Mouse (Mus musculus) embryonic facial prominence, embryonic 12.5 days (tissue): ENCODE measurements around the gene Lnx2. TPM values are rescaled to one million over a fixed set of nuclear protein-coding genes. Genes with fewer than 3 reads are reported as not detected.

Source experiments
- ATAC-seq: fragments of 200-750 bp; cut with Nextera tagmentation; 2 replicates; pipeline ENCODE4 v1.8.0; 2017; ENCODE audit not compliant: insufficient number of reproducible peaks, insufficient read depth, low FRiP score, low TSS enrichment
- H3K27ac ChIP-seq: fragments of 300-500 bp; sonication (generic); 2 replicates; pipeline ENCODE4 v1.5.1; 2016; ENCODE audit warnings: mild to moderate bottlenecking
- H3K27me3 ChIP-seq: fragments of 300-500 bp; sonication (generic); 2 replicates; pipeline ENCODE4 v1.6.1; 2016; ENCODE audit warnings: mild to moderate bottlenecking, moderate library complexity
- H3K36me3 ChIP-seq: fragments of 300-500 bp; sonication (generic); 2 replicates; pipeline ENCODE4 v1.6.1; 2016; ENCODE audit warnings: mild to moderate bottlenecking
- H3K4me1 ChIP-seq: fragments of 300-500 bp; sonication (generic); 2 replicates; pipeline ENCODE4 v1.6.1; 2016
- H3K4me2 ChIP-seq: fragments of 300-500 bp; sonication (generic); replicated peaks from 2 replicates; pipeline ENCODE4 v1.6.1; 2016; ENCODE audit warnings: mild to moderate bottlenecking, moderate library complexity
- H3K4me3 ChIP-seq: fragments of 300-500 bp; sonication (generic); 2 replicates; pipeline ENCODE4 v1.5.1; 2016; ENCODE audit warnings: mild to moderate bottlenecking
- H3K9ac ChIP-seq: fragments of 300-500 bp; sonication (generic); 2 replicates; pipeline ENCODE4 v1.6.1; 2016; ENCODE audit warnings: mild to moderate bottlenecking, moderate library complexity
- H3K9me3 ChIP-seq: fragments of 300-500 bp; sonication (generic); 2 replicates; pipeline ENCODE4 v1.6.1; 2016; ENCODE audit warnings: mild to moderate bottlenecking, moderate library complexity
- WGBS: fragments of 180-500 bp; shearing (Covaris S2); methylation state at CpG from one replicate; pipeline ENCODE4 v1.1.7; 2016; 5-methylcytosine and 5-hydroxymethylcytosine counted together
- polyA plus RNA-seq: library from polyadenylated mRNA; unstranded; fragments of >200 nt; fragmentation: Nextera tagmentation; extraction: Ambion mirVana; gene quantifications from 2 replicates; pipeline ENCODE4 v1.2.1, GENCODE M21; 2016

Lnx2 gene
- polyA plus RNA-seq, 1 experiment from 2014 or later: 12.0 TPM

DNA sequence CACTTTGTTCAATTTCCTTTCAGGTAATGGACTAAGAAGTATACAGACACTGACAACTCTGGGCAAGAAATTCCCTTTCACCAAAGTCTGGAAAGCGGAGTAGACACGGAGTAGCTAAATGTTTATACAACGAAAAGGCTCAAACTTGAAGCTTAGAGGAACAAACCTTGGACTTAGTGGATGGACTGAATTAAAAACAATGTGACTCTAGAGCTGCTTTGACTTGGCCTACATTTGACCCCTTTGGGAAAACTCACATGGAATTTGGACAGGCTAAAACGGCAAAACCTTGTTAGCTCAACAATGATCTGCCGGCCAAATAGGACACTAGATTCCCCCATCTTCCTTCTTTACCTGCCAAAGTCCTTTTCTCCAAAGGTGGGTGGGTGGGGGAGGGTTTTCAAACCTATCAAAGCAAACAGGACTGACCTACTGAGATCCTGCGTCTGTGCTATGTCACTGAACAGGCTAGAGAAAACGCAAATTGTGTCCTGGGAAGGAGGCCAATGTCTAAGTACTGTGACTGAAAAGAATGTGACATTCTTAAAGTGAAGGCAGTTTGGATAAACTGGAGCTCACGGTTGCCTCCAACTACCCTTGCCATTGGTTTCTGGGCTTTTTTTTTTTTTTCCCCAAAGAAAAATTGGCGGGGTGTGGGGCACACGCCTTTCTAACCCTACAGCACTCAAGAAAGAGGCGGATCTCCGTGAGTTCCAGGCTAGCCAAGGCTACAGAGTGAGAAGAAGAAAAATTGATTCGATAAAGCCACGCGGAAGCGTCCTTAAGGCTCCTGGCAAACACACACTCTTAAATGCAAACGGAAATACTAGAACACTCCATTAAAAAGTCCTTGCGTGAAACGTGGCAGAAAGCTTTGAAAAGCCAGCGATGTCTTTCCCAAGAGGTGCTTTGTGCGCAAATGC lies 1.0 kb downstream of the Lnx2 start:
- H3K4me2 ChIP-seq: peak overlapping the region; percentile 91
- no peaks in the 10 kb centered on the region for H3K36me3 ChIP-seq
- peak overlapping the region; percentile 72 for H3K9ac ChIP-seq
- H3K27ac ChIP-seq: peak overlapping the region; percentile 93
- H3K4me3 ChIP-seq: peak overlapping the region; percentile 79
- no peak for ATAC-seq
- no peaks in the 10 kb centered on the region for H3K27me3 ChIP-seq
- 11% methylated on average over 21 of the region's 21 CpGs for WGBS
- no peaks in the 10 kb centered on the region for H3K9me3 ChIP-seq
- peaks cover 19% of the 10 kb centered on the region for H3K4me1 ChIP-seq

DNA sequence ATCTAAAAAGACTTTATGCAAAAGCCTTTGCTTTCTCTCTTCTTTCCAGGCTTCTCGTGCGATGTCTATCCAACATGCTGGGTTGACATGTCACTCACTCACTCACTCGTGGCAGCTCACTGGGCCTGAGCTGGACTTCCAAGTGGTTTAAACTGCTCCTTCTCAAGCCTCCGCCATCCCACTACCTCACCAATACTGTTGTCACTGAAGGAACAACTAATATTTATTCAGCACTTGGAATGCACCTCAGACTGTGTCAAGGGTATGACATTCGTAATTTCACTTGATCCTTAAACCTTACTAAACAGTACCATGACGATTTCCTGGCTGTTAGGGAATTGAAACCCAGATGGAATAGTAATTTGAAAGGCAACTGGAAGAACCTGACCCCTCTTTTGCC lies 2.6 kb downstream of the Lnx2 start:
- H3K4me1 ChIP-seq: peaks cover 22% of the 10 kb centered on the region
- H3K9me3 ChIP-seq: no peaks in the 10 kb centered on the region
- H3K36me3 ChIP-seq: no peaks in the 10 kb centered on the region
- H3K4me2 ChIP-seq: no peak overlapping the region
- no peak for ATAC-seq
- no peak overlapping the region for H3K27ac ChIP-seq
- no peak overlapping the region for H3K4me3 ChIP-seq
- H3K27me3 ChIP-seq: no peaks in the 10 kb centered on the region
- 84% methylated on average over 6 of the region's 6 CpGs for WGBS
- H3K9ac ChIP-seq: no peak overlapping the region

DNA sequence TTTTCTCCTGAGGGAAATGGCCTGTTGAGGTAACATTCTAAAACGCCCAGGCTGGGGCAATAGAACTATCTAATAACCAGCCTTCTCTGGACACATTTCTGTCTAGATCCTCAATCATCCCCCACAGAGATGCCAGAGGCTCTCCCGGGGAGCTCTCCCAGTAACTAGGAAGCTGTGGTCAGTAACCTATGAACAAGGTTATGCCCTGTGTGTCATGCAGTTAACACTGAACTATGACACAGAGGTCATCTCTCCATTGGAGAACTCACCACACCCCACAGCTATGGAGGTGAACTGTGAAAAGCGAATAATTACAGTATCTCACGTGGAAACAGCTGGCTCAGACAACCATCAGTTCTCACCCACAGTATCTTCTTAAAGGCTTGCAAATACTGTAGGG lies 4.5 kb downstream of the Lnx2 start:
- no peak overlapping the region for H3K27ac ChIP-seq
- no peak overlapping the region for H3K9ac ChIP-seq
- H3K4me3 ChIP-seq: no peak overlapping the region
- H3K4me1 ChIP-seq: peaks cover 17% of the 10 kb centered on the region
- no peaks in the 10 kb centered on the region for H3K9me3 ChIP-seq
- no peaks in the 10 kb centered on the region for H3K27me3 ChIP-seq
- no peak overlapping the region for H3K4me2 ChIP-seq
- 54% methylated on average over 4 of the region's 4 CpGs for WGBS
- ATAC-seq: no peak
- H3K36me3 ChIP-seq: no peaks in the 10 kb centered on the region

DNA sequence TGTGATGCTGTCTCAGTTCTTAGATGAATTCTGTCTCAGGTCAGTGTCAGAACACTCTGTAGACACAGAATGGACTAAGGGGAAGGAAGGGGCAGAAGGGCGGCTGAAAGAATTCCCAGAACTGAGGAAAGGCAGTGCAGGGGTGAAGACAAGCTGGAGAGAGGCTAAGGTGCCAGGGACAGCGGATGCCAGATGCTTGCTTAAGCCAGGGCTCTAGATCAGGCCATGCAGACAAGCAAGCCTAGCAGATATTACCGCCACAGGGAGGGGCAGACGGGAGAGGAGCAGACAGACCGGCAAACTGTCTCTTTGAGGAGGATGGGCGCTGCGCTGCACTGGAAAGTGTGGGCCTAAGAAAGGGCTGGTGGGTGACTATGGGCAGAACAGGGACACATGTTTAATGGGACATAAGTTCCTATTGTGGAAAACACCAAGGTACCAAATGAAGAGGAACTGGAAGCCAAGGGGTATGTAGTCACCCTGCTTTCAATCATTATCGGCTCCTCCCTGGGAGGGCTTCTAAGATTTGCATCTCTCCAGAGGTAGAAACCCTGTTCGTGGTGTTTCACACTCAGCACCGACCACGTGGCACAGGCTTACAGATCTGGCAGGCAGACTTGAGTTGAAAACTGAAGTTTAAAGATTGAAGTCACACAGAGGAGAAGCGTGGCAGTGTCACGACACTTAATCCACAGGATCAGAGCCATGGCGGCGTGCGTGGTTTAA lies 5.4 kb downstream of the Lnx2 start:
- Histone ChIP-seq H3K4me1 (peaks cover 17% of the 10 kb centered on the region), H3K36me3 (no peaks in the 10 kb centered on the region), H3K9ac (no peak overlapping the region), H3K27me3 (no peaks in the 10 kb centered on the region), H3K4me3 (no peak overlapping the region), H3K27ac (no peak overlapping the region), H3K9me3 (no peaks in the 10 kb centered on the region), H3K4me2 (no peak overlapping the region)
- no peak for ATAC-seq
- WGBS: 79% methylated on average over 16 of the region's 16 CpGs

DNA sequence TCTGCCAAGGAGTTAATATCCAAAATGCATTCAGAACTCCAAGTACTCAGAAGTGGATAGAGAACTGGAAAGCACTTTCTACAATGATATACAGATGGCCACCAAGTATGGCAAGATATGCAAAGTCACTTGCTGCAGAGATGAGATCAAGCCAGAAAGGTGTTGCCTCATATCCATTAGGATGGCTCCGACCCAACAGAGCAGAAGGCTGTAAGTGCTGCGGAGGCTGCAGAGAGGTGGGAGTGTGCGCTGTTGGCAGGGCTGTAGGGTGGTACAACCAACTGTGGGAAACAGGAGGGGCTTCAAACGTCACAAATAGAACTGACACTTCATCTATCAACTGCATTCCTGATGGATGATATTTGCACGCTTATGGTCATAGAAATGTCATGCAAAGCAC lies 7.5 kb downstream of the Lnx2 start:
- H3K27ac ChIP-seq: no peak overlapping the region
- no peak for ATAC-seq
- WGBS: 80% methylated on average over 5 of the region's 5 CpGs
- no peaks in the 10 kb centered on the region for H3K9me3 ChIP-seq
- H3K36me3 ChIP-seq: no peaks in the 10 kb centered on the region
- no peak overlapping the region for H3K4me3 ChIP-seq
- H3K27me3 ChIP-seq: no peaks in the 10 kb centered on the region
- H3K9ac ChIP-seq: no peak overlapping the region
- no peak overlapping the region for H3K4me2 ChIP-seq
- peaks cover 4% of the 10 kb centered on the region; the same call in 1 of the 2 replicates for H3K4me1 ChIP-seq

DNA sequence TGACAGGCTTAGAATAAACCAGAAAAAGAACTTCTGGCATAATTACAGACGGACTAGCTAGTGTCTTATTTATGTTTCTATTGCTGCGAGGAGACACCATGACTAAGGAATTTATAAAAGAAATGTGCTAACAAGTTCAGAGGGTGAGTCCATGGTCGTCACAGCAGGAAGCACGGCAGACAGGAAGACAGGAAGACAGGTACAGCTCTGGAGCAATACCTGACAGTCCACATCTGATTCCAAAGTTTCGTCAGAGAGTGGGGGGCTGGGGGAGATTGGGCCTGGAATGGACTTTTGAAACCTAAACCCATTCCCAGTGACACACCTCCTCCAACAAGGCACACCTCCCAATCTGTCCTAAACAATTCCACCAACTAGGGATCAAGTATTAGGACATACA lies 9.4 kb downstream of the Lnx2 start:
- Histone ChIP-seq H3K4me3 (no peak overlapping the region), H3K27ac (no peak overlapping the region), H3K27me3 (no peaks in the 10 kb centered on the region), H3K9ac (no peak overlapping the region), H3K4me2 (no peak overlapping the region), H3K36me3 (no peaks in the 10 kb centered on the region), H3K4me1 (peaks cover 4% of the 10 kb centered on the region; the same call in 1 of the 2 replicates), H3K9me3 (no peaks in the 10 kb centered on the region)
- whole genome bisulfite sequencing: 68% methylated on average over 5 of the region's 5 CpGs
- ATAC-seq: no peak

DNA sequence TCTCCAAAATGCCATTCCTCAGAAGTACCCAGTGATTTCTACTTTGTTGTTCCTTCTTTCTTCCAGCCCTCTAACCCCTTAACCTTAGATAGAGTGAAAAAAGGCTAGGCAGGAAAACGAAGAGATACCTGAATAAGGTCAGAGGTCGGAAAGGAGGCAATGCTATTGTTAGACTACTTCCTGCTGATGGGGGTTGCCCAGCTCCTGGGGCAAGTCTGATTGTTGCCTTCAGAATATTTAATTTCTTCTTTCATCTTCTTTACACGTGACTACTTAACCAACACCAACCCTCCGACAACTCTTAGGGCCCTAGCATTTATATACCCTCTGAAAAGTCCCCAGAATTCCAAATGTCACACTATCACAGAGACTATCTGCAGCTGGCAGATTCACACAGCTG lies 10.3 kb downstream of the Lnx2 start:
- no peaks in the 10 kb centered on the region for H3K36me3 ChIP-seq
- H3K4me2 ChIP-seq: no peak overlapping the region
- no peaks in the 10 kb centered on the region for H3K9me3 ChIP-seq
- no peak overlapping the region for H3K27ac ChIP-seq
- peaks cover 4% of the 10 kb centered on the region; the same call in 1 of the 2 replicates for H3K4me1 ChIP-seq
- WGBS: 43% methylated on average over 4 of the region's 4 CpGs
- no peak overlapping the region for H3K4me3 ChIP-seq
- no peaks in the 10 kb centered on the region for H3K27me3 ChIP-seq
- ATAC-seq: no peak
- no peak overlapping the region for H3K9ac ChIP-seq

DNA sequence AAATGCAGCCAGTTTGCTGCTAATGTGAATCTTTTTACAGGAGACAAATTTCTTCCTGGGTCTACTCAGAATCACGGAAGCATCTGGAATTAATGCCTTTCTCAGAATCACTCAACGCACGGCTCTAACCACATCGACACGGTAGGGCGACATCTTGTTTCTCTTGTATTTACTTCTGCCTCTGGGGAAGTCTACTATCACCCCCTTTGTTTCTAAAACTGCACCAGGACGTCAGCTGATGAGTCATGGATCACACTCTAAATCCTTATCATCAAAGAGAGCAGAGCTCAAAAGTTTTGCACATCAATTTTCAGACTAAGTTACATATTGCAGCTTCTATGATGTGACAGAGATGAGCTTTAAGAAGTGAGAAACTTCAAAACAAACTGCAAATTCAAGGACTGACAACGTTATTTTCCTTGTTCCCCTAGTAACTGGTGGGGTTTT lies 13.1 kb downstream of the Lnx2 start:
- no peak for ATAC-seq
- no peak overlapping the region for H3K4me2 ChIP-seq
- no peaks in the 10 kb centered on the region for H3K9me3 ChIP-seq
- H3K4me1 ChIP-seq: no peaks in the 10 kb centered on the region
- no peak overlapping the region for H3K4me3 ChIP-seq
- 48% methylated on average over 8 of the region's 8 CpGs for WGBS
- no peak overlapping the region for H3K9ac ChIP-seq
- no peaks in the 10 kb centered on the region for H3K27me3 ChIP-seq
- no peaks in the 10 kb centered on the region for H3K36me3 ChIP-seq
- no peak overlapping the region for H3K27ac ChIP-seq

DNA sequence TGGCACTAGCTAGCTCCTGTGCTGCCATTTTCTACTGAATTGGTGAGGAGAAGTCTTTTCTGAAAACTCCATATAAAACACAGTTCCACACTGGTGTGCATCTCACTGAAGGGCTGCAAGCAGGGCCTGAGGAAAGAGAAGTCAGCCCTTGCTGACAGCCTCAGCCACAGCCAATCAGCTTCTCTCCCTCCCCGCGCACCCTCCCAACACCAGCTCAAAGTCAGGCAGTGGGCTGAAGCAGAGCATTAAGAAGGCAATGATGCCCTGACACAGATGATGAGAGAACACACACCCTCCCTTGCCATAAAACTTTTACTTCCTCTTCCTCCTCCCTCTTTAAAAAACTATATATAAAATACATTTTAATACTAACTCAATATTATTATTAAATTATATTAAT lies 16.4 kb downstream of the Lnx2 start:
- no peak for ATAC-seq
- 70% methylated on average over 2 of the region's 2 CpGs for WGBS

DNA sequence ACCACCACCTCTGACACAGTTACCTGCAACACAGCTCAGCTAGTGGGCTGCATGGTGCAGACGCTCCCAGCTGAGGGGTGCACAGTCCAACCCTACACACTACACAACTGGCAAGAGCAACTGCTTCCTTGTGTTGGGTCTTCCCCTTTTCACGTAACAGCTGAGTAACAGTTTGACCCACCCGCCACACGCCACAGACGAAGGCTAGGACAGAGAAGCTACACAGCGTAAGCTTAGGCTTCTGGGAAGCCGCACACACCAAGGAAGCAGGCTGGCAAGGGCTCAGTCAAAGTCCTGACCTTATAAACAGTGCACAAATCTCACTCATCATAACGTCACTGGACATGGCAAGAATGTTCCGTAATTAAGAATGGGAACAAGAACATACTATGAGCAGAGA lies 17.1 kb downstream of the Lnx2 start:
- Histone ChIP-seq H3K4me2 (no peak overlapping the region), H3K27me3 (no peaks in the 10 kb centered on the region), H3K9me3 (no peaks in the 10 kb centered on the region), H3K9ac (no peak overlapping the region), H3K4me1 (no peaks in the 10 kb centered on the region), H3K27ac (no peak overlapping the region), H3K4me3 (no peak overlapping the region), H3K36me3 (no peaks in the 10 kb centered on the region)
- 85% methylated on average over 9 of the region's 9 CpGs for whole genome bisulfite sequencing
- no peak for ATAC-seq

More for the DNA sequence above, 16.4 kb downstream of the Lnx2 start:
- Histone ChIP-seq H3K4me3 (no peak overlapping the region), H3K27me3 (no peaks in the 10 kb centered on the region), H3K27ac (no peak overlapping the region), H3K4me2 (no peak overlapping the region), H3K9me3 (no peaks in the 10 kb centered on the region), H3K4me1 (no peaks in the 10 kb centered on the region), H3K9ac (no peak overlapping the region), H3K36me3 (no peaks in the 10 kb centered on the region)

DNA sequence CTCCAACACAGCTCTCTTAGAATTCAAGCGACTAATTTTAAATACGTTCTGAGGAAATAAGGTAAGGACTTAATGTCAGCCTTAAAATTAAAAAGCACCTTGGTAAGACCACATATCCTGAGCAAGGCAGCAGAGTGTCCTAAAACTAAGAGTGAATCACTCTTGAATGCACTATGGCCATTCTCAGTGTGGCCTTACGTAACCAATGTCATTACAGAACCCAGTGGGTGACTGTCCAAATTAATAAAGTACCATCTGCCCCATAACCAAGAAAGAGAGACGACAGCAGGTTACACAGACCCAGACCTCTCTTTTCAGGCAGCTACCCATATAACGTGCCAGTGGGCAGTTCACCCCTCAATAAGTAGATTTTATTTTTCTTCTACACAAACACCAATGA lies 17.7 kb downstream of the Lnx2 start:
- H3K27ac ChIP-seq: no peak overlapping the region
- H3K4me1 ChIP-seq: no peaks in the 10 kb centered on the region
- no peak for ATAC-seq
- H3K9me3 ChIP-seq: no peaks in the 10 kb centered on the region
- H3K27me3 ChIP-seq: no peaks in the 10 kb centered on the region
- 83% methylated on average over 5 of the region's 5 CpGs for WGBS
- H3K4me2 ChIP-seq: no peak overlapping the region
- no peak overlapping the region for H3K9ac ChIP-seq
- H3K36me3 ChIP-seq: no peaks in the 10 kb centered on the region
- no peak overlapping the region for H3K4me3 ChIP-seq
